Mouse (Mus musculus) ZHBTc4 (cell line): Measurements from ENCODE around the gene Cntnap5a.
"Not testable (repeated sequence)": the region's sequence is repeated elsewhere in the genome, so short reads cannot be mapped to it uniquely, and the experiment has no call there.

Experiments
- DNase-seq: peaks from one replicate; pipeline ENCODE4 v3.0.0-alpha.2; 2011; ENCODE audit warnings: low read depth, low spot score

Gene Cntnap5a

DNA sequence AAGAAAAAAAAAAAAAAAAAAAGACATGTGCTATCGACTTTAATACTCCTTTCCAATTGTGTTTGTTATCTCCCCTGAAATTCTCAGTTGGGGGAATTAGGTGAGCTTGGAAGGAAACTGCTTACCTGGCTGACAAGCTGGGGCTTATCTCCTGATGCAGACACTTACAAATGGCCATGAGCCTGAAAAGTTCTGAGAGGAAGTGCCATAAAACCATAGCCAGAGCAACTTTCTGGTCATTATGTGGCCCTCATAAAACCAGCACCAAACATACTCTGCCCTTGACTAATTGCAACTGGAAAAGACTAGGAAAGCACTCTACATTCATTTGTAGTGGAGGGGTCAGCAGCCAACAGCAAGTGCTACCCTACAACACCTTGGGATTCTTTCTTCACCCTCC is 359.5 kb downstream of the Cntnap5a start:
- no peak for DNase-seq

DNA sequence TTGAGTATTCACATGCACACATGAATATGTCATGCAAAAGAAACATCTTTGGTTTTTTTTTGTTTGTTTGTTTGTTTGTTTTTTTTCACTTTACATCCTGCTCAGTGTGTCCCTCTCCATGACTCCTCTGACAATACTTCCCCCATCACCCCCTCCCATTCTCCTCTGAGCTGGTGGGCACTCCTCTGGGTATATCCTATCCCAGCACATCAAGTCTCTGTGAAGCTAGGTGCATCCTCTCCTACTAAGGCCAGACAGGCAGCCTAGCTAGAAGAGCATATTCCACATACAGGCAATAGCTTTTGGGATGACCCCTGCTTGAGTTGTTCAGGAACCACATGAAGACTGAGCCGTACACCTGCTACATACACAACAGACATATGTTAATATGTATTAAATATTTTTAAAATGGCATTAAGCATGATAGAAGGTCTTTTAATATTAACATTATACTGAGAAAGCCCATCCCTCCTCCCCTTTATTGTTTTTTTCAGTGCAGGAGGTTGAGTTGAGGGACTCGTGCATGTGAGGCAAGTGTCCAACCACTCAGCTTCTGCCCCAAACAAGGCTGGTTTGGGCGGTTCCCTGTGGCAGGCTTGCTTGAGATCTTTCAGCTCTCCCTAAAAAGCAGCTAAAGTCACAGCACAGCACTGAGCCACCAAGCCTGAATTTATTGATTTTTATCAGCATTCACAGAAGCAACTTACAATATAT is 422.6 kb downstream of the Cntnap5a start:
- no peak for DNase-seq

DNA sequence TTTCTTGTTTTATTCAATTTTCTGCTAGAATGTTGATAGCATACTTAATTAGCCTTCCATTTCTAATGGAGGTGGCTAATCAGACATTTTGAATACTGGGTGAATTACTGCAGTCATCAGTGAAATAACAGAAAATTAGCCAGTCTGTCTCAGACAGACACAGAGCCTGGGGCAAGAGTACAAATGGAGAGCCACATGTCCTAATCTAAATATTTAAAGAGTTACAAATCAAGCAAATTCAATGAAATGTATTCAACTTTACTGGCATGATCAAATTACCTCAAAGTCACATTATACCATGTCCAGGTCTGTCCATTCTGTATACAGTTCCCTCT is 423.1 kb downstream of the Cntnap5a start:
- DNase-seq = no peak

DNA sequence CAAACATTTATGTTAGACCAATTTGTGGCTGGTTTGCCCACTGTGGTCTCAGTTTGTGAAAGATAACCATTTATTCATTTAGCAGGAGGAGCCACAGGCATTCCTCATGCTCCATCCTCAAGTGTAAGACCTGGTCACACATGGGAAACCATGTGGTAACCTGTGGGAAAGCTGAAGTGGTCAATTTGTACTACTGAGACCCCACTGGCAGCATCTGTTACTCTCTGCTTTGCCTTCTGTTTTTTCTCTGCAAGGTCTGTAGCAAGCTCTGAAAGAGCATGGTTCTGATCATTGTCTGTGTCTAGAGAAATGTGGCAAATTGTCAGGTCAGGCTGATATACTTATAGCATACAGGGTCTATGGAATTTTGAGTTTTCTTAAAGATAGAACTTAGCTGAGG is 423.8 kb downstream of the Cntnap5a start:
- no peak for DNase-seq

DNA sequence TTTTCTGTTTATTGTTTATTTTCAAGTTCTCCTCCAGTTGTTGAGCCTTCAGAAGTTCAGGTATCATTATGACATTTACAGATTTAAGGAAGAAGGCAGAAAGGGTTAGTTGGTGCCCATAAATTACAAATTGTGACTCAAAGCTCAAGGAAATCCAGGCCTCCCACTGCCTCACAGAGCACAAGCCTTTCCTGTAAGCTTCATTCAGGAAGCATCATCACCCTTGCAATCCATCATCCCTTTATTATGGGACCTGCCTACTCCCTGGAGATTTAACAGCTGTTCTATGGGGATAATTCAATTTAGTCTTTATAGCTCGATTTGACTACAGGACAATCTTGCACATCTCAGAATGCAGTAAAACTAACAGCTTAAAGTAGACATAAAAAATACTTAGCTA is 441.2 kb downstream of the Cntnap5a start:
- no peak for DNase-seq

DNA sequence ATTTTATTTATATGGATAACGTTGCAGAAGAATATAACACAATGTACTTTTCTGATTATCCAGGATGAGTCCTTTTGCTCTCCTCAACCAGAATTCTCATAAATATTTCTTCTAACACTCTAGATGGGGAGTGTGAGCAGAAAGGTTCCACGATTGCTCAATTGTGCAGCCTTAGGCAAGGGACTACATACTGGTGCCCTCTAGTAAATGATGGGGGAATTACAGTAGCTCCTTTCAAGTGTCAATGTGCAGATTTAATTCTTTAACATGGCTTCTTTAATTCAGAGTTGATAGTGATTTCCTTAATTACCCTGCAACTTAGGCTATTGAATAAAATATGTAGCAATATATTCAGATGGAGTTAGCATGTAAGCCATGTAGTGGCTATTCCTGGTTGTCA is 442.5 kb downstream of the Cntnap5a start:
- no peak for DNase-seq

DNA sequence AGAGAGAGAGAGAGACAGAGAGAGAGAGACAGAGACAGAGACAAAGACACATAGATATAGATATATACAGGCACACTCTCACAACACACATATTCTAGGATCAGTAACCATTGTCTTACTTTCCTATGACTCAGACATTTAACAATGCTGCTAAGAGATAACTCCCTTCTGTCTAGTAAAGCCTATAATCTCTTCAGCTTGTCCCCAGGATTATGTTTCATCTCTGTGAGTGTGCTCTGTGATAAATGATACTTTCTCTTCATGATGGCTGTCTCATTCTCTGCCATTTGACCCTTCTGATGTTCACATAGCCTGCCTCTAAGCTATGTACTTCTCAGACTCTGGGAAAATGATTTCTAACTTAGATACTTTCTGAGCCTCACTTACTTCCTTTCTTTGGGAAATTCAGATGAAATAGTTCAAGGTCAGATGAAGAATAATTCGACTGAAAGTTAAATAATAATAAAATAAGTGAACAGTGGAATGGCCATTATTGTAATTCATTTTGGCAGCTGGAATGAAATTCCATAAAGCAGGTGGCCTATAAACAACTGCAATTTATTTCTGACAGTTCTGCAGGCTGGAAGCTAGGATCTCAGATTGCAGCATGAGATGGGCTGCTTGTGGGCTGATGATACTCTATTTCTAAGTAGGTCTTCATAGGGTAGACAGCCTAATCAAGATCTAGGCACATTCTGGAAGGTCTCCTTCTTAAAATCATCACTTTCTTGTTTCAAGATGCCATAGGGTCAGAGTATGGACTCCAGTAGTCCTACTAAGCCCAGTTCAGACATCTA is 444.1 kb downstream of the Cntnap5a start:
- DNase-seq = no peak

DNA sequence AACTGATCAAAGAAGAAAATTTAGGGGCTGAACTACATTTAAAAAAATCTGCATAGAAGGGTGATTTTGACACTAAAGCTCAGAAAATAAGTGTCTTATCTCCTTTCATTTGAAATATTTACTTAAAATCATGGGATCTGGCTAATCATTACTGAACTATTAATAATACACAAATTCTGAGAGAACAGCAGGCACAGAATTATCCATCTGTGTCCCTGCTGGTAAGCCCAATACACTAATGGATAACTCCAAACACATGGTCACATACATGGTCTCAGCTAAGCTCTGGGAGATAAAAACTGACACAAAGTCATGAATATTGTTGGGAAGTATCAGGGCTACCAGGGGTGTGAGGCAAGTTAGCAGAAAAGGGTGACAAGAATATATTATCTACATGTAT is 447.9 kb downstream of the Cntnap5a start:
- no peak for DNase-seq

DNA sequence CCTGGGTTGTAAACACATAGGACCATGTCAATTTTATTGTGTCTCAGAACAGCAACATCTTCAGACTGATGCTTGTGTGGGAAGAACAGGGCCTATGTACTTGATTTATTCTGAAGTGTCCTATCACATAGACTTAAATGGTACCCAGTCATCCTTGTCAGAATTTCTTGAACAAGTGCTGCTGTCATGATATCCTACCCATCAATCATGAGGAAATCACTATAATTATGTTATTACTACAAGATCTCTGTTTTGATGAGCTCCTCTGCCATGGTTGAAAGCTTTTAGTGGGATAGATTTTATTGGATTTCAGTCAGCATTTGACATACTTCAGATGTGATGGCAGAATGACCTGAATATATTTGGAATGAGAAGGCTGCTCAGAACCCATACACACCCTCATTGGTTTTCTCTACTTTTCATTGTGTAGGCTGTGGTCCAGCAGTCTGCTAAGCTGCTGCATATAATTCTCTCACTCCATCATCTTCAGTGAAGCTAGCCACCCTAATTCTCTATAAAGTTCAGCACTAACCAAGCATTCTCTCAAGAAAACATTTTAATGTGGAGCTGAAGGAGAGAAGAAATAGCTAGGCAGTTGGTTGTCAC is 465.3 kb downstream of the Cntnap5a start:
- DNase-seq = no peak

DNA sequence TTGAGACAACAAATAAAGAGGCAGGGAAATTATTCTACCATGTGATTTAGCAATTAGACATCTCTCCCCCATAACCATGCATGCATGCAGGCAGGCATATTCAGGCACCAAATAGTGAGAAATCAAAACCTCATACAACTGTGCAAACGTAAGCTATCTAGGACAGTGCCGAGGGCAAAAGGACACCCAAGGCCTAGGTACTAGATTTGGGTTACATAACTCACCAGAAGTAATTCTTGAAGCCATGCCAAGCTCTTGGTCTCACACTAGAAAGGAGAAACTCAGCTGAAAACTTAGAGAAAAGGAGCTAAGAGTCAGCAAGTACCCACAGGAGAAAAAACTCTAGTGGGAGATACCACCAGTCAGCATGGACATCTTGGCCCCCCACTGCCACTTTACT is 499.9 kb downstream of the Cntnap5a start:
- no peak for DNase-seq

DNA sequence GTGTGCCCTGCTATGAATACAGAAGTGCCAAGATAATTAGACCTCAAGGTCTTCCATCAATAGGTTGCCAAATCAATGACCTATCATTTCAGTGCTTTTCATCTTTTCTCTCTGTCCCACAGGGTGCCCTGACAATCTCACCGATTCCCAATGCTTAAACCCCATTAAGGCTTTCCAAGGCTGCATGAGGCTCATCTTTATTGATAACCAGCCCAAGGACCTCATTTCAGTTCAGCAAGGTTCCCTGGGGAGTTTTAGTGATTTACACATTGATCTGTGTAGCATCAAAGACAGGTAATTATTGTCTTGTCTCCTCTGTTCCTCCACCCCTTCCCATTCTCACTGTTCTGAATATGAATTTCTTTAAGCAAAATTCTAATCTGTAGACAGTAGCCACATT is 503.6 kb downstream of the Cntnap5a start:
- DNase-seq = not testable (repeated sequence)

DNA sequence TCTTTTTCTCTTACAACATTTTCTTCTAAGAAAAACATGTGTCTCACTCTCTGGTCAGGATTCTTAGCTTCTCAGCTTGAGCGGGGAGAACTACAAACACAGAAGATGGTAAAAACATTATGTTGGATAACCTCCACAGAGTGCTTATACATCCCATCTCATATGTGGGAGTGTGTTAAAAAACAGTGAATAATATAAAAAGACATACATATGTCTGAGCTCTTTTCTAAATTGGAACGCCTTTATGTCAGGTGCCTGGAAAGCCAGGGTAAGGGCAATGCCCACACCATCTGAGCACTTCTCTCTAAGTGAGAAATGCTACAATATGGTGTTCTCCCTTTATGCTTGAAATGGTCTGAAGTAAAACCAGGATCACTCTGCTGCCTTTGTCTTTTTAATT is 507.7 kb downstream of the Cntnap5a start:
- no peak for DNase-seq

DNA sequence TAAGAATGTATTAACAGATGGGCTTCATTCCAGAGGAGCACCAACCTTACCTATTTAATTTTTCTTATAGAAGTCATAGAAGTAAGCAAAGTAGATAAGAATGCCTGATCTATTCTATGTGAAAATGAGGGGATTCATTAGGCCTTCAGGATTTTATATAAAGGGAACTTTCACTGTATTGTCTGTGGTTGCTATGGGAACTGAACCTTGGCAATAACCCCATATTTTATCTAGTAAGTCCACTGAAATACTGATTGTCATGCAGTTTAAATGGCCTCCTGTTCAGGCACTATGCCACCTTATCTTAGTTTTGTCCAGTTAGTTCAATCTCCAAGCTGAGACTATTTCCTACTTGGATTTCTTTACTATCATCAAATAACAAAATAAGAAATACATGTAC is 532.3 kb downstream of the Cntnap5a start:
- no peak for DNase-seq

DNA sequence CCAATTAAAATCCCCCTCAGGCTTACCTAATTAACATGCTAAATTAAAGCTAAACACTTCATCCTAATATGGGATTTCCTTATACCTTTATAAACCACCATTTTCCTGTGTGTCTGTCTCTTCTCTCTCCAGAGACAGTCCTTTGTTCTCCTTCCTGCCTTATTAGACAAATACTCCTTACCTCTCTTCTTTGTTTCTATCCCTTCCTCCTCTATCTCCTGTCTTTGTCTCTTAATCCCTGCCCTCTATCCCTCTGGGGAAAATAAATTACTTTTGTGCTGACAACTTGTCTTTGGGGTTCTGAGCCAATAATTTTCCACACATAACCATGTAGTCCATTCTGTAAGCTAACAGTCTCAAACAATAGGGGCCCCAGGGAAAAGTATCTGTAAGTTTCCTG is 556.0 kb downstream of the Cntnap5a start:
- DNase-seq = no peak

DNA sequence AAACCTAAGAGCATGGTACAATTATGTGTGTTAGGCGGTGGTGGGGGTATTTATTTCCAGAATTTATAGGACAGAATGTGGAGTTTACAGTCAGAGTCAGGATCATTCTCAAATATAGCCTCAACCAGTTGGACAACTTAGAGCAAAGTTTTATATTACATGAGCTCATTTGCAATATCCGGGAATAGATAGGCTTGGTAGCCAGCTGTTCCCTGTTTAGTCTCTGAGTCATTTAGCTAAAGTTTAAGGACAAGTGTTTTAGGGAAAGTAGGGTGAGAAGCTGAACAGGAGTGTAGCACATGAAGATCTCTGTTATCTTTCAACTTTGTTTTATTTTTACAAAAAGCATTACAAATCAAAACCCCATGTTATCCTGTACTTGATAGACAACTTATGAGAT is 559.3 kb downstream of the Cntnap5a start:
- DNase-seq = no peak

DNA sequence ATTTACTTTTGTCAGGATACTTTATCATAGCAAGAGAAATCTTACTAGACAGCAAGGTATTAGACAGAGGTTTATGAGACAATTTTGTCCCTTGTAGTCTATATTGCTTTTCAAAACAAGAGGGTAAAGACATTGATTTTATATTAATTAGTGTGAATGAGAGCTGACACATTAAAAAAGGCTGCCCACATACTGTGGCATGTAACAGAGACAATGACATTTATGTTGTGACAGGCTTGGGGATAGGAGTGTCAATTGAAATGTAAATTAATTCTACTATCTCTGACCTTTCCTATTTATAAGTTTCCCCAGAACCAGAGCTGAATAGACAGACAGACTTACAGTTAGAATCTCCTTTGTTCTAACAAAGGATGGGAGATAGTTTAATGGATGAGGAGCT is 596.6 kb downstream of the Cntnap5a start:
- no peak for DNase-seq

DNA sequence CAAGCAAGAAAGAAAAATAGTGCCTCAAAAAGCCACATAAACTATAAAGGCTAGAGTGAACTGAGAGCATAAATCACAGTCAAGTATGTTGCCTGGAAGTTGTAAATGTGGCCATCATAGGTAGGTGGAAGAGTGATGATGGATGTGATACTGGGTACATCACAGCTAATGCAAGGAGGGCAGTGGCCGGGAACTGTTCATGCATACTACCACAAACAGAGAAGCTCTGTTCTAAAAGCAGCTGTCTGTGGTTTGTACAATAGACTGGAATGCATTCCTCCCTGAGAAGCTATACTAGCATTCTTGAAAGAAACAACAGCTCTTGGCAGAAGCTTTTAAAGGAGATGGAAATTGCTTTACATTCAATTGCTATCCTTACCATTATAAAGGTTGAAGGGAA is 599.4 kb downstream of the Cntnap5a start:
- DNase-seq = peak; percentile 24

DNA sequence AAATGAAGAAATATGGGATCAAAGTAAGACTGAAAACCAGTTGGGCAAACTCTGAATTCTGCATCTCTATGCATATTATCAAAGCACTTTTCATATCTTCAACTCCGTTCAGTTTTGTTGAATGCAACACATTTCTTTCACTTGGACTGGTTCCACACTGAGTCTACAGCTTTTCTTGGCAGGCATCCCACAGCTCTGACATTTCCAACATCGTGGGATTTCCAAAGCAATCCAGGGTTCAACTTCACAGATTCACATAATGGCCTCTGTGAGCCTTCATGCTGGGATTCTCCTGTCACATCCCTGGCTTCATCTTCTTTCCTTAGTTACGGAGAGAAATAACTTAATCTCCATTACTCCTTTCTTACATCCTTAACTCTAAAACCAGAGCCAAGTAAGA is 622.0 kb downstream of the Cntnap5a start:
- DNase-seq = no peak

DNA sequence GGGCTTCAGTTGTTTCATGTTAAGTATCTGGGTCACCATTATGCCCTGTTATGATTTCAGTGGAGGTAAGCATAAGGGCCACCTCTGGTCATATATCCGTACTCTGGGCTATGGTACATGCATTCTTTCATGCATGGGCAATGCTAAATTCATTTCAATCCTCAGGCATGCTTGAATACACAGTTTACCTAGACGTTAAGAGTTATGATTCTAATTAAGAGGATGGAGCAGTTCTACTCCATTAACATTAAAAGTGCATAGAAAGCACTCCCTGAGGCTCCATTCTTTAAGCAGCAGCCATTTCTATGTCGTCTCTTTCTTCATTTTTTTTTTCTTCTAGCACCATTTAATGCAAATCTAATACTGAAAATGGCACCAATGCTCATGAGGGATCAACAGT is 627.0 kb downstream of the Cntnap5a start:
- no peak for DNase-seq

DNA sequence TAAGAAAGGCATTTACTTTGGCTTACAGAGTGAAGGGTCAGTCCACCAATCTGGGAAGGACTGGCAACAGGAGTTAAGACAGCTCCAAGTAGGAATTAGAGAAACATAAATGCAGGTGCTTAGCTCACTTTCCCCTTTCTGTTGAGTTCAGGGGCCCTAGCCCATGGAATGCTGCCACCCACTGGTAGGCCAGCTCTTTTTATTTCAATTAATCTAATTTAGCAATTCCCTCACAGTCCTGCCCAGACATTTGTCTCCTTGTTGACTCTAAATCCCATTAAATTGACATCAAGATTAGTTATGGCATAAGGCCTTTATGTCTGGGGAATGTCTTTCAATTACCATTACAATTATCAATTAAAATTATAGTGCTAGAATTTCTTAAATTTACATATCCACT is 628.7 kb downstream of the Cntnap5a start:
- DNase-seq = peak; percentile 10

DNA sequence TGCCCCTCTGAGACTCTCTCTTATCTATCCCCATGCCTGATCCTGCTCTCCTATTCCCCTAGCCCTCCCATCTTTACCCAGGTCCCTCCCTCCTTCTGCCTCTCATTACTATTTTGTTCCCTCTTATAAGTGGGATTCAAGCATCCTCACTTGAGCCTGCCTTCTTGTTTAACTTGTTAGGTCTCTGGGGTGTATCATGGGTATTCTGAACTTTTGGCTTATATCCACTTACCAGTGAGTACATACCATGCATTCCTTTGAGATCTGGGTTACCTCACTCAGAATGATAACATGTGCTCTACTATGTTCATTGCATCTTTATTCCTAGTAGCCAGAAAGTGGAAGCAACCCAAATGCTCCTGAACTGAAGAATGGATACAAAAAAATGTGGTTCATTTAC is 639.9 kb downstream of the Cntnap5a start:
- DNase-seq = no peak

DNA sequence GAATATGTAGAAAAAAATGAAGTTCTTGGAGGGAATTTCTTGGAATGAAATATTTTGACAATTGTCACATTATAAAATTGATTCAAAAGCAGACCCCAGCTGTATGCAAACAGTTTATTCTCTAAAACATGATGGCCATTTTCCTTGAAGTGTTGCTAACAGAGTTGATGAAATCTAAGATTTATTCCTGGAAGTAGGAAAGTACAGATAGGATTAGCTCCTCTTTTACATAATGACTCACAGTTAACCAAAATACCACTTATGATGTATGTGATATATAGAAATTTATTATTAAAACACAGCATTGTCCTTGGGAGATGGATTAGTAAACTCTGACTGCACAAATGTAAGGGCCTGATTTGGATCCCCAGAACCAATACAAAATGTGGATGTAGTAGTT is 669.1 kb downstream of the Cntnap5a start:
- DNase-seq = no peak

DNA sequence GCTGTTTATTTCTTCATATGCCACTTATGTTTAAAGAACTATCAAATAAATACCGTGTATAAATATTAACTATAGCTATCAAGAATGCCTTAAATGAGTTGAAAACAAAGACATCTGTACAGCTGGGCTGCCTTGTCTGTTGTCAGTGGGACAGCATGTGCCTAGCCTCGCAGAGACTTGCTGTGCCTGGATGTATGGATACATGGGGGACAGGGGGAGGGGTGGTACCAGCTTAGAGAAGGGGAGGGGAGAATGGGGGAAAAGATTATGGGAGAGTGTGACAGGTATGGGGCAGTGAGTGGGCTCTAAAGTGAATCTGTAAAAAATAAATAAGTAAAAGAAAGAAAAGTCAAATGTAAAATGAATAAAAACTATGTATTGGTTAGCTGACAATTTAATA is 681.0 kb downstream of the Cntnap5a start:
- no peak for DNase-seq
